Mouse (Mus musculus): ENCODE results near the gene Unc5a.

The Unc5a gene

GRCm38 (mm10) chr13:54955695-54956471, 6.7 kb downstream of the Unc5a start:
- peak; percentile 61 for DNase-seq (ENCODE audit: low read depth, low spot score)

- no peak for DNase-seq (ENCODE audit: low read depth, low spot score)
Observed at GRCm38 (mm10) chr13:54957281-54957680, 8.1 kb downstream of the Unc5a start.

GRCm38 (mm10) chr13:54959059-54959701, 10.0 kb downstream of the Unc5a start:
- DNase-seq (ENCODE audit: low read depth, low spot score): no peak

GRCm38 (mm10) chr13:54959842-54960241, 10.6 kb downstream of the Unc5a start:
- DNase-seq (ENCODE audit: low read depth, low spot score): no peak

- DNase-seq (ENCODE audit: low read depth, low spot score): no peak
Observed at GRCm38 (mm10) chr13:54960491-54960890, 11.3 kb downstream of the Unc5a start.

- DNase-seq (ENCODE audit: low read depth, low spot score): no peak
Observed at GRCm38 (mm10) chr13:54965256-54965655, 16.0 kb downstream of the Unc5a start.

GRCm38 (mm10) chr13:54967501-54967900, 18.3 kb downstream of the Unc5a start:
- DNase-seq (ENCODE audit: low read depth, low spot score): no peak

GRCm38 (mm10) chr13:54968636-54969035, 19.4 kb downstream of the Unc5a start:
- DNase-seq (ENCODE audit: low read depth, low spot score): no peak

- DNase-seq (ENCODE audit: low read depth, low spot score): no peak
Observed at GRCm38 (mm10) chr13:54969513-54969912, 20.3 kb downstream of the Unc5a start.

GRCm38 (mm10) chr13:54970521-54971247, 21.5 kb downstream of the Unc5a start:
- peak; percentile 77 for DNase-seq (ENCODE audit: low read depth, low spot score)

GRCm38 (mm10) chr13:54975546-54975945, 26.3 kb downstream of the Unc5a start:
- no peak for DNase-seq (ENCODE audit: low read depth, low spot score)

GRCm38 (mm10) chr13:54978804-54979203, 29.6 kb downstream of the Unc5a start:
- no peak for DNase-seq (ENCODE audit: low read depth, low spot score)

- DNase-seq (ENCODE audit: low read depth, low spot score): no peak
Observed at GRCm38 (mm10) chr13:54980957-54981356, 31.7 kb downstream of the Unc5a start.

GRCm38 (mm10) chr13:54983001-54983400, 33.8 kb downstream of the Unc5a start:
- no peak for DNase-seq (ENCODE audit: low read depth, low spot score)

GRCm38 (mm10) chr13:54983614-54984013, 34.4 kb downstream of the Unc5a start:
- DNase-seq (ENCODE audit: low read depth, low spot score): no peak

- DNase-seq (ENCODE audit: low read depth, low spot score): peak; percentile 41
Observed at GRCm38 (mm10) chr13:54987405-54987804, 38.2 kb downstream of the Unc5a start.

- no peak for DNase-seq (ENCODE audit: low read depth, low spot score)
Observed at GRCm38 (mm10) chr13:54988181-54988760, 39.1 kb downstream of the Unc5a start.

GRCm38 (mm10) chr13:54992215-54992614, 43.0 kb downstream of the Unc5a start:
- no peak for DNase-seq (ENCODE audit: low read depth, low spot score)

GRCm38 (mm10) chr13:54994576-54994975, 45.4 kb downstream of the Unc5a start:
- DNase-seq (ENCODE audit: low read depth, low spot score): peak; percentile 70

- DNase-seq (ENCODE audit: low read depth, low spot score): no peak
Observed at GRCm38 (mm10) chr13:54995161-54995560, 46.0 kb downstream of the Unc5a start.

GRCm38 (mm10) chr13:54997568-54997967, 48.4 kb downstream of the Unc5a start:
- DNase-seq (ENCODE audit: low read depth, low spot score): no peak

- no peak for DNase-seq (ENCODE audit: low read depth, low spot score)
Observed at GRCm38 (mm10) chr13:55000433-55000832, 51.2 kb downstream of the Unc5a start.
